Mouse (Mus musculus) brain, embryonic 14.5 days (tissue): ENCODE measurements at regions not wholly inside any gene's neighbourhood (a gene's known extent, or its start where the extent isn't known, plus 50 kb on each side); places are given as distances from the start of the nearest gene placed in this dataset.

Experiments
- CTCF ChIP-seq: fragments of 200-500 bp; IDR thresholded peaks from 2 replicates; pipeline ENCODE4 v1.5.1; 2012; ENCODE audit warnings: inconsistent platforms, mild to moderate bottlenecking, moderate library complexity, borderline replicate concordance; ENCODE audit not compliant: insufficient read depth, insufficient read length; ENCODE audit errors: extremely low read depth
- POLR2A ChIP-seq: fragments of 200-500 bp; IDR thresholded peaks from 2 replicates; pipeline ENCODE4 v1.6.1; 2012; ENCODE audit warnings: mild to moderate bottlenecking, inconsistent platforms, borderline replicate concordance; ENCODE audit not compliant: poor library complexity, insufficient read depth, insufficient read length, severe bottlenecking; ENCODE audit errors: extremely low read depth

DNA sequence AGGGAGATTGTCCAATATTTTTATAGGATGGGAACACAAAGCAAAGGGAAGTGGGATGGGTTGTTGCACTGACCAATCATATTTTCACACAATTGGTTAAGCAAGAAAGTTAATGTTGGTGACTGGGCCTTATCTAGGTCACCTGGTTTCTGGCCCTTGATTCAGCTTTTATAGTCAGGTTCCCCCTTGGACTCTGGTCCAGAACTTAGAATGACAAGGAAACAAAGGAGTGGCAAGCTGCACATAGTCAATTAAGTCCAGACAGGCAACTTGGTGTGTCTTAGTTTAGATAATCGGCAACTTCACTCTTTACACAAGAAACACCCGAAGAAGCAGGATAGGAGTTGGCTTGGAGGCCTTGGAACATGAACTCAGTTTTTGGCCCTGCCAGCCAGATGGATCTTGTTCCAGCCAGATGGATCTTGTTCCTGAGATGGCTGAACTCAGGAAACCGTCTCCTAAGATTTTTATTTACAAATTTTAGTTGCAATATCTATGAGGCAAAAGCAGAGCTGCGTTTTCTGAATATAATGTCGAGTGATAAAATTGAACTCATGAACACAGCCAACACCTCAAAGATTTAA lies 212.9 kb upstream of the Gm11042 start:
- TF ChIP-seq POLR2A (no peak), CTCF (no peak)
